Mouse (Mus musculus): Measurements from ENCODE around the gene Grin3a. TPM values are rescaled to one million over a fixed set of nuclear protein-coding genes. Genes with fewer than 3 reads are reported as not detected.

The Grin3a gene
- polyA plus RNA-seq, 1 experiment from 2014 or later, result 1.1 TPM

GRCm38 (mm10) chr4:49813852-49814251 is 31.7 kb downstream of the Grin3a start:
- DNase-seq (ENCODE audit: low spot score), result no peak
- H3K4me2 ChIP-seq (ENCODE audit: low read depth, severe bottlenecking), result no peak overlapping the region
- no peak overlapping the region for H3K9ac ChIP-seq (ENCODE audit: low read length)
- H3K27ac ChIP-seq (replicated peaks; ENCODE audit: low read depth, low read length), result no peak overlapping the region
- no peaks in the 10 kb centered on the region for H3K9me3 ChIP-seq (ENCODE audit: control insufficient read depth, low read length)
- no peak for ATAC-seq (ENCODE audit: insufficient number of reproducible peaks, low FRiP score, low TSS enrichment, low read depth)
- H3K4me1 ChIP-seq (ENCODE audit: control insufficient read depth, insufficient read depth, low read length), result no peaks in the 10 kb centered on the region
- no peaks in the 10 kb centered on the region for H3K36me3 ChIP-seq (ENCODE audit: control insufficient read depth, insufficient read depth, low read length)
- no peak overlapping the region for H3K4me3 ChIP-seq (ENCODE audit: low read depth, low read length)
- no peaks in the 10 kb centered on the region for H3K27me3 ChIP-seq (ENCODE audit: control insufficient read depth, insufficient read depth, low read length)
- 81% methylated on average over 3 of the region's 3 CpGs for WGBS

GRCm38 (mm10) chr4:49806791-49807190 is 38.8 kb downstream of the Grin3a start:
- Histone ChIP-seq H3K27me3 (ENCODE audit: control insufficient read depth, insufficient read depth, low read length) (no peaks in the 10 kb centered on the region), H3K27ac (replicated peaks; ENCODE audit: low read depth, low read length) (no peak overlapping the region)
- no peak for ATAC-seq (ENCODE audit: insufficient number of reproducible peaks, low FRiP score, low TSS enrichment, low read depth)

DNA sequence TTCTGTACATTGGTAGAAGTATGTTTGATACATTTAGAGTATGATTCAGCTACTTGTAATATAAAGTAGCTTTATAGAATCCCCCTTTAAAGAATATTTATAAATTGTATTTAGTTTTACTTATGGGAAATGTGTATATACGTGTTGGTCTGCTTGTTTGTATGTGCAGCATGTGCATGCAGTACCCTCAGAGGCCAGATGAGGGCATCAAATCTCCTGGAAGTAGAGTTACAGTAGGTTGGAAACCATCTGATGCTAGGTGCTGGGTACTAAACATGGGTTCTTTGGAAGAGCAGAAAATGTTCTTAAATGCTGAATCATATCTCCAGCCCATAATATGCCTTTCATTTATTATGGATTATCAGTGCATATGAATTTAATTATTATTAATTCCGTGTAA is 46.2 kb downstream of the Grin3a start:
- no peak for ATAC-seq (ENCODE audit: insufficient number of reproducible peaks, low FRiP score, low TSS enrichment, low read depth)
- Histone ChIP-seq H3K4me1 (ENCODE audit: control insufficient read depth, insufficient read depth, low read length) (no peaks in the 10 kb centered on the region), H3K4me3 (ENCODE audit: low read depth, low read length) (no peak overlapping the region), H3K4me2 (ENCODE audit: low read depth, severe bottlenecking) (no peak overlapping the region), H3K27me3 (ENCODE audit: control insufficient read depth, insufficient read depth, low read length) (no peaks in the 10 kb centered on the region), H3K9me3 (ENCODE audit: control insufficient read depth, low read length) (no peaks in the 10 kb centered on the region), H3K9ac (ENCODE audit: low read length) (no peak overlapping the region), H3K27ac (replicated peaks; ENCODE audit: low read depth, low read length) (no peak overlapping the region), H3K36me3 (ENCODE audit: control insufficient read depth, insufficient read depth, low read length) (no peaks in the 10 kb centered on the region)
- 82% methylated on average over 2 of the region's 2 CpGs for WGBS
- no peak for DNase-seq (ENCODE audit: low spot score)

More at GRCm38 (mm10) chr4:49806791-49807190, 38.8 kb downstream of the Grin3a start:
- Histone ChIP-seq H3K4me3 (ENCODE audit: low read depth, low read length) (no peak overlapping the region), H3K9ac (ENCODE audit: low read length) (no peak overlapping the region), H3K4me1 (ENCODE audit: control insufficient read depth, insufficient read depth, low read length) (no peaks in the 10 kb centered on the region), H3K9me3 (ENCODE audit: control insufficient read depth, low read length) (no peaks in the 10 kb centered on the region), H3K4me2 (ENCODE audit: low read depth, severe bottlenecking) (no peak overlapping the region), H3K36me3 (ENCODE audit: control insufficient read depth, insufficient read depth, low read length) (no peaks in the 10 kb centered on the region)
- no peak for DNase-seq (ENCODE audit: low spot score)

DNA sequence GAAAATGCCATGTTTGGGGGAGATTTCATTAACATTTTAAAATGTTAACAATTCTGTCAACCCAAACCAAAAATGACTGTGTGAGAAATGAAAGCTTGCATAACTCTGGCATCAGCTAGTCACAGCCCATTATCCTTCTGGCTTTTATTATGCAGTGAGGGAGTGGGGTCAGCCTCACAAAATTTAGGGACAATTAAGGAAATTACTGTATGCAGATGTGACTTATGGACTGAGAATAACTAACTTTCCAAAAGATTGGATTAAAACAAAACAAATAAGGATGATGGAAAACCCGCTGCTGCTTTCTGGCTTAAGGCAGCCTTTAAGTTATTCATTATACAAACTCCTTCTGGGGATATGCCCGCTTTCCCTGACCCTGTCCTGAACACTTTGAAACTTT is 56.6 kb downstream of the Grin3a start:
- H3K9me3 ChIP-seq (ENCODE audit: control insufficient read depth, low read length), result no peaks in the 10 kb centered on the region
- H3K27me3 ChIP-seq (ENCODE audit: control insufficient read depth, insufficient read depth, low read length), result no peaks in the 10 kb centered on the region
- WGBS, result 81% methylated on average over 2 of the region's 2 CpGs
- no peak overlapping the region for H3K9ac ChIP-seq (ENCODE audit: low read length)
- H3K4me2 ChIP-seq (ENCODE audit: low read depth, severe bottlenecking), result no peak overlapping the region
- no peak for ATAC-seq (ENCODE audit: insufficient number of reproducible peaks, low FRiP score, low TSS enrichment, low read depth)
- no peak for DNase-seq (ENCODE audit: low spot score)
- no peaks in the 10 kb centered on the region for H3K4me1 ChIP-seq (ENCODE audit: control insufficient read depth, insufficient read depth, low read length)
- H3K4me3 ChIP-seq (ENCODE audit: low read depth, low read length), result no peak overlapping the region
- no peak overlapping the region for H3K27ac ChIP-seq (replicated peaks; ENCODE audit: low read depth, low read length)
- H3K36me3 ChIP-seq (ENCODE audit: control insufficient read depth, insufficient read depth, low read length), result no peaks in the 10 kb centered on the region

- H3K9me3 ChIP-seq (ENCODE audit: control insufficient read depth, low read length), result no peaks in the 10 kb centered on the region
- no peak overlapping the region for H3K9ac ChIP-seq (ENCODE audit: low read length)
- no peaks in the 10 kb centered on the region for H3K27me3 ChIP-seq (ENCODE audit: control insufficient read depth, insufficient read depth, low read length)
- H3K4me2 ChIP-seq (ENCODE audit: low read depth, severe bottlenecking), result no peak overlapping the region
- no peak overlapping the region for H3K27ac ChIP-seq (replicated peaks; ENCODE audit: low read depth, low read length)
- H3K4me1 ChIP-seq (ENCODE audit: control insufficient read depth, insufficient read depth, low read length), result no peaks in the 10 kb centered on the region
- no peak overlapping the region for H3K4me3 ChIP-seq (ENCODE audit: low read depth, low read length)
- no peaks in the 10 kb centered on the region for H3K36me3 ChIP-seq (ENCODE audit: control insufficient read depth, insufficient read depth, low read length)
- DNase-seq (ENCODE audit: low spot score) (no peak), ATAC-seq (ENCODE audit: insufficient number of reproducible peaks, low FRiP score, low TSS enrichment, low read depth) (no peak)
- 90% methylated on average over 5 of the region's 5 CpGs for WGBS
Observed at GRCm38 (mm10) chr4:49742847-49743246, 102.7 kb downstream of the Grin3a start.

GRCm38 (mm10) chr4:49741942-49742341 is 103.6 kb downstream of the Grin3a start:
- ATAC-seq (ENCODE audit: insufficient number of reproducible peaks, low FRiP score, low TSS enrichment, low read depth), result no peak
- no peak overlapping the region for H3K4me2 ChIP-seq (ENCODE audit: low read depth, severe bottlenecking)
- H3K9ac ChIP-seq (ENCODE audit: low read length), result no peak overlapping the region
- H3K4me1 ChIP-seq (ENCODE audit: control insufficient read depth, insufficient read depth, low read length), result no peaks in the 10 kb centered on the region
- no peaks in the 10 kb centered on the region for H3K27me3 ChIP-seq (ENCODE audit: control insufficient read depth, insufficient read depth, low read length)
- no peak overlapping the region for H3K4me3 ChIP-seq (ENCODE audit: low read depth, low read length)
- no peak overlapping the region for H3K27ac ChIP-seq (replicated peaks; ENCODE audit: low read depth, low read length)
- DNase-seq (ENCODE audit: low spot score), result no peak
- no peaks in the 10 kb centered on the region for H3K36me3 ChIP-seq (ENCODE audit: control insufficient read depth, insufficient read depth, low read length)
- 100% methylated on average over 2 of the region's 2 CpGs for WGBS
- no peaks in the 10 kb centered on the region for H3K9me3 ChIP-seq (ENCODE audit: control insufficient read depth, low read length)

- DNase-seq (ENCODE audit: low spot score) (no peak), ATAC-seq (ENCODE audit: insufficient number of reproducible peaks, low FRiP score, low TSS enrichment, low read depth) (no peak)
- H3K4me1 ChIP-seq (ENCODE audit: control insufficient read depth, insufficient read depth, low read length), result no peaks in the 10 kb centered on the region
- WGBS, result 91% methylated on average over 5 of the region's 5 CpGs
- H3K9me3 ChIP-seq (ENCODE audit: control insufficient read depth, low read length), result no peaks in the 10 kb centered on the region
- no peak overlapping the region for H3K4me2 ChIP-seq (ENCODE audit: low read depth, severe bottlenecking)
- H3K27me3 ChIP-seq (ENCODE audit: control insufficient read depth, insufficient read depth, low read length), result no peaks in the 10 kb centered on the region
- no peaks in the 10 kb centered on the region for H3K36me3 ChIP-seq (ENCODE audit: control insufficient read depth, insufficient read depth, low read length)
- no peak overlapping the region for H3K27ac ChIP-seq (replicated peaks; ENCODE audit: low read depth, low read length)
- H3K9ac ChIP-seq (ENCODE audit: low read length), result no peak overlapping the region
- no peak overlapping the region for H3K4me3 ChIP-seq (ENCODE audit: low read depth, low read length)
Observed at GRCm38 (mm10) chr4:49740796-49741766, 104.5 kb downstream of the Grin3a start.

DNA sequence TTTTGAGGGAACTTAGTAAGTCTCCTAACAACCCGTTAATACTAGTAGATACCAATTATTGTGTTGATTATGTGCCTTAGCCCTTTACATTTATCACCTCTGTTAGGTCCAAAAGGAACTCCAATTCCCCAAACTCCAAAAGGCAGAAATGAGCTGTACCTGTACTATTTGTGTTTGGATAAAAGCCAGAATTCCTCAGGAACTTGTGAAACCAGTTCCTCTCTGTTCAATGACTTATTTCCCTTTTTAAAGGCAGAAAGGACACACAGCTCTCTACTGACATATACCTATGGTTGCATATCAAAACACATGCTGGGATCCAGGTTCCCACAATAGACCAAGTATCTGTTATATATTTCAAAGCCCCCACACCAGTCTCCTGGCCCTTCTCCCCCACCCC is 106.0 kb downstream of the Grin3a start:
- H3K4me1 ChIP-seq (ENCODE audit: control insufficient read depth, insufficient read depth, low read length), result no peaks in the 10 kb centered on the region
- H3K27ac ChIP-seq (replicated peaks; ENCODE audit: low read depth, low read length), result no peak overlapping the region
- H3K36me3 ChIP-seq (ENCODE audit: control insufficient read depth, insufficient read depth, low read length), result no peaks in the 10 kb centered on the region
- ATAC-seq (ENCODE audit: insufficient number of reproducible peaks, low FRiP score, low TSS enrichment, low read depth) (no peak), DNase-seq (ENCODE audit: low spot score) (no peak)
- H3K9ac ChIP-seq (ENCODE audit: low read length), result no peak overlapping the region
- H3K4me2 ChIP-seq (ENCODE audit: low read depth, severe bottlenecking), result no peak overlapping the region
- H3K4me3 ChIP-seq (ENCODE audit: low read depth, low read length), result no peak overlapping the region
- H3K27me3 ChIP-seq (ENCODE audit: control insufficient read depth, insufficient read depth, low read length), result no peaks in the 10 kb centered on the region
- no peaks in the 10 kb centered on the region for H3K9me3 ChIP-seq (ENCODE audit: control insufficient read depth, low read length)
- 72% methylated on average over 1 of the region's 1 CpGs for WGBS

All from limb, embryonic 11.5 days (tissue).